Comparison of ENCODE assay signal across 7 mouse cellular contexts in genomic region chr2:128339061-128339642, GRCm38 (mm10).
A peak's percentile ranks its signal among the peaks of the same experiment; 100 is the strongest.
DNase-seq lines count a peak whose midpoint lies in the region; ATAC-seq and TF ChIP-seq lines count a peak whose summit lies in the region.

No protein-coding gene starts in this region.

- ATAC-seq in heart, embryonic 13.5 days (ENCODE audit: extremely low read depth, insufficient number of reproducible peaks, low FRiP score, low TSS enrichment), result no peak; the same call in 1 of the 2 replicates
- peak; percentile 32; the same call in 1 of the 2 replicates for ATAC-seq in limb, embryonic 12.5 days (ENCODE audit: insufficient number of reproducible peaks, insufficient read depth, low FRiP score, low TSS enrichment, low read depth)
- no peak for ATAC-seq in inflammation-experienced regulatory T-cells, adult 6 months

- H3K36me3 ChIP-seq in spleen, adult 2 months (ENCODE audit: control insufficient read depth, insufficient read depth, low read length), result no peaks in the 10 kb centered on the region
- no peaks in the 10 kb centered on the region for H3K36me3 ChIP-seq in heart, embryonic 13.5 days
- H3K36me3 ChIP-seq in limb, embryonic 12.5 days, result no peaks in the 10 kb centered on the region

- TF ChIP-seq POLR2A in spleen, adult 2 months (IDR thresholded peaks at IDR 0.05; ENCODE audit: low read depth, low read length), result no peak

- DNase-seq in spleen, adult 2 months (ENCODE audit: low read depth in 1 of 2, low spot score in 2 of 2), result no peak
- DNase-seq in spleen, adult 18-20 months, result no peak
- no peak for DNase-seq in thymus, postnatal 4 days
- DNase-seq in adrenal gland, adult 18-20 months (ENCODE audit: low spot score in 2 of 2), result no peak

- H3K9ac ChIP-seq in heart, embryonic 13.5 days, result peak overlapping the region; percentile 52
- no peak overlapping the region for H3K9ac ChIP-seq in limb, embryonic 12.5 days (replicated peaks)

- peak overlapping the region; percentile 48 for H3K4me2 ChIP-seq in heart, embryonic 13.5 days
- H3K4me2 ChIP-seq in limb, embryonic 12.5 days, result peak overlapping the region; percentile 41

- no peak for TF ChIP-seq CTCF in spleen, adult 2 months (IDR thresholded peaks at IDR 0.05; ENCODE audit: extremely low read depth, insufficient read depth, insufficient read length, insufficient replicate concordance)

- peak overlapping the region; percentile 33 for H3K27ac ChIP-seq in spleen, adult 2 months (ENCODE audit: insufficient read depth, low read length)
- H3K27ac ChIP-seq in heart, embryonic 13.5 days (replicated peaks), result peak overlapping the region; percentile 90
- peak overlapping the region; percentile 93 for H3K27ac ChIP-seq in limb, embryonic 12.5 days

- H3K27me3 ChIP-seq in spleen, adult 2 months (ENCODE audit: control insufficient read depth, insufficient read depth, low read length), result no peaks in the 10 kb centered on the region
- no peaks in the 10 kb centered on the region for H3K27me3 ChIP-seq in heart, embryonic 13.5 days (replicated peaks)
- no peaks in the 10 kb centered on the region for H3K27me3 ChIP-seq in limb, embryonic 12.5 days

- no peak overlapping the region for H3K4me3 ChIP-seq in spleen, adult 2 months (ENCODE audit: extremely low read depth, insufficient read depth, insufficient read length)
- no peak overlapping the region for H3K4me3 ChIP-seq in heart, embryonic 13.5 days
- no peak overlapping the region for H3K4me3 ChIP-seq in limb, embryonic 12.5 days (replicated peaks)

- peaks cover 10% of the 10 kb centered on the region; the same call in 1 of the 2 replicates for H3K4me1 ChIP-seq in spleen, adult 2 months (ENCODE audit: control insufficient read depth, insufficient read depth, insufficient read length)
- H3K4me1 ChIP-seq in heart, embryonic 13.5 days, result peaks cover 66% of the 10 kb centered on the region
- H3K4me1 ChIP-seq in limb, embryonic 12.5 days (replicated peaks), result peaks cover 64% of the 10 kb centered on the region

- H3K9me3 ChIP-seq in heart, embryonic 13.5 days, result no peaks in the 10 kb centered on the region
- H3K9me3 ChIP-seq in limb, embryonic 12.5 days, result no peaks in the 10 kb centered on the region

- WGBS in spleen, adult 2 months, result 7% methylated on average over 8 of the region's 8 CpGs
- 10% methylated on average over 8 of the region's 8 CpGs for WGBS in heart, embryonic 13.5 days
- 14% methylated on average over 8 of the region's 8 CpGs for WGBS in limb, embryonic 12.5 days

Comparison
In these comparisons a context has a peak if more than half of its experiments do, and no peak if none do; other contexts are left out.
1. H3K27ac ChIP-seq: peak in every context shown above with its lines; median percentile 93 in limb, embryonic 12.5 days; 90 in heart, embryonic 13.5 days; 33 in spleen, adult 2 months.